Mouse (Mus musculus): ENCODE measurements around the gene 4930595D18Rik. TPM values are rescaled to one million over a fixed set of nuclear protein-coding genes. Genes with fewer than 3 reads are reported as not detected.

The 4930595D18Rik gene
- polyA plus RNA-seq, 1 experiment from 2014 or later = not detected

DNA sequence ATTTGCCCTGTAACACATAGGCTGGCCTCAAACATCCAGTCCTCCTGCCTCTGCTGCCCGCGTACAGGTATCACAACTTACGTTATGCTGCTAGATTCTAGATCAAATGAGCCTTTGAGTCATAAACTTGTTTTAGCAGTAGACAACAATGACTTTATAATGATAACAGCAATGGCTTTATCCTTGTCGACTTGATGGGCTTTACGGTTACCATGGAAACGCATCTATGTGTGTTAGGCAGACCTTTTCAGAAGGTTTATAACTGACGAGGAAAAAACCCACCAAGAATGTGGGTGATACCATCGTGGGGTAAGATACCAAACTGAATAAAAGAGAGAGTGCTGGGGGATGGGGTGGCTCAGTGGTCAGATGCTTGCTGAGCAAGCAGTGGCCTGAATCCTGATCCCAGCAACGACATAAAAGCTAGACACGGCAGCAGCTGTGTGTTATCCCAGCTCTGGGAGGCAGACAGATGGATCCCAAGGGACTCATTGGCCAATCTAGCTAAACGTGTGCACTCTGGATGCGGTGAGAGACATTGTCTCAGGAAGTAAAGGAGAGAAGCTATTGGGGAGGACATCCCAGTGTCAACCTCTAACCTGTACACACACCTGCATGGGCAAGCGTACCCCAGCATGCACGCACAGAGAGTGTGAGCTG is 59.6 kb downstream of the 4930595D18Rik start:
- no peak overlapping the region for H3K4me3 ChIP-seq (ENCODE audit: low read depth, low read length)
- H3K9me3 ChIP-seq (replicated peaks; ENCODE audit: control insufficient read depth, low read length) = no peaks in the 10 kb centered on the region
- no peaks in the 10 kb centered on the region for H3K36me3 ChIP-seq (replicated peaks; ENCODE audit: control insufficient read depth, insufficient read depth, low read depth, low read length)
- DNase-seq (ENCODE audit: low spot score) (no peak), ATAC-seq (replicated peaks; ENCODE audit: insufficient number of reproducible peaks, low FRiP score, low TSS enrichment, low read depth) (no peak)
- H3K4me2 ChIP-seq (ENCODE audit: low read depth, low read length) = no peak overlapping the region
- no peak overlapping the region for H3K27ac ChIP-seq (replicated peaks; ENCODE audit: low read depth, low read length)
- no peaks in the 10 kb centered on the region for H3K27me3 ChIP-seq (ENCODE audit: control insufficient read depth, insufficient read depth, low read length)
- 79% methylated on average over 14 of the region's 14 CpGs for WGBS
- no peaks in the 10 kb centered on the region for H3K4me1 ChIP-seq (ENCODE audit: control insufficient read depth, insufficient read depth, low read length)
- no peak overlapping the region for H3K9ac ChIP-seq (replicated peaks; ENCODE audit: low read length)

DNA sequence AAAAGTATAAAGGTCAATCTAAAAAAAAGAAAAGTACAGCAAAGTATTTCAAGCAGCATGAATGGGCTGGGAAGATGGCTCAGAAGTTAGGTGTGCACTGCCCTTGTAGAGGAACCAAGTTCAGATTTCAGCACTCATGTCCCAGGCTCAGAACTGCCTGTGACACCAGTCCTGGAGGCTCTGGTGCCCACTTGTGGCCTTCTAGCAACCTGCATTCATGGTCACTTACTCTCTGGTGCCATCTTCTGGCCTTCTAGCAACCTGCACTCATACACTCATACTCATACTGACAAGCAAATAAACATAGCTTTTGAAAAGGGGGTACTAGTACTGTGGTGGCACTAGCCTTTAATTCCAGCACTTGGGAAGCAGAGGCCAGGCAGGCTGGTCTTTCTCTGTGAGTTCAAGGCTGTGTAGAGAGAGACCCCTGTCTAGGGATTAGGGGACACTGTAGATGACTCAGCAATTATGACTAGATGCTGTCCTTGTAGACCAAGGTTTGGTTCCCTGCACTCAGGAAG is 61.9 kb downstream of the 4930595D18Rik start:
- DNase-seq (ENCODE audit: low spot score) = no peak

DNA sequence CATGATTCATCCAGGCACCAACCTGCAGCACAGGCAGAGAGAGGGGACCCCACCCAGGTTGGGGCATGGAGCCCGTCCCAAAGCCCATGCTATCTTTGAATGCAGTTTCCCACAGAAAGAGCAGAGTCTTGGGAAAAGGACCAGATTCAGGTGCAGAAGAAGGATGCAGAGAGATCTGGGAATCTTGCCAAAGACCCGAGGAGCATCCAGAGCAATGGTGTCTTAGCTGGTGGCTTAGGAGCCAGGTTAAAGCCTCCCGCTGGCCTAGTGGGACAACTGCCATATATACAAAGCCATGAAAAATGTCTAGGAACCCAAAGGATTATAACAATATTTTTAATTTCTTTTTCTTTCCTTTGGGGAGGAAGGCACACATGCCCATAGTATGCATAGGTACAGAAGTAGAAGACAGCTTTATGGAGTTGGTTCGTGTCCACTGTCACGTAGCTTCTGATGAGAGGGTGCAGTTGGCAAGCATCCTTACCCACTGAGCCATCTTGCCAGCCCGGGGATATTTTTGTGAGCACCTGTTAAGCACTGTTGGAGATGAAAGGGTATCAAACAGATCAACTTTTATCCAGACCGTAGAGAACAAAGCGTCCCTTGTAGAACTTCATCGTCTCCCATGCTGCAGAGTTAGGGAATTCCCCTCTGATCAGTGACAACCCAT is 63.2 kb downstream of the 4930595D18Rik start:
- WGBS = 91% methylated on average over 9 of the region's 9 CpGs
- Histone ChIP-seq H3K9ac (replicated peaks; ENCODE audit: low read length) (no peak overlapping the region), H3K27ac (replicated peaks; ENCODE audit: low read depth, low read length) (no peak overlapping the region), H3K36me3 (replicated peaks; ENCODE audit: control insufficient read depth, insufficient read depth, low read depth, low read length) (no peaks in the 10 kb centered on the region; the same call in 1 of the 2 replicates), H3K9me3 (replicated peaks; ENCODE audit: control insufficient read depth, low read length) (no peaks in the 10 kb centered on the region), H3K4me1 (ENCODE audit: control insufficient read depth, insufficient read depth, low read length) (no peaks in the 10 kb centered on the region), H3K4me3 (ENCODE audit: low read depth, low read length) (no peak overlapping the region), H3K4me2 (ENCODE audit: low read depth, low read length) (no peak overlapping the region), H3K27me3 (ENCODE audit: control insufficient read depth, insufficient read depth, low read length) (no peaks in the 10 kb centered on the region)
- no peak for ATAC-seq (replicated peaks; ENCODE audit: insufficient number of reproducible peaks, low FRiP score, low TSS enrichment, low read depth)
- no peak for DNase-seq (ENCODE audit: low spot score)

More for the DNA sequence above, 61.9 kb downstream of the 4930595D18Rik start:
- no peak overlapping the region for H3K9ac ChIP-seq (replicated peaks; ENCODE audit: low read length)
- ATAC-seq (replicated peaks; ENCODE audit: insufficient number of reproducible peaks, low FRiP score, low TSS enrichment, low read depth) = no peak
- no peaks in the 10 kb centered on the region for H3K9me3 ChIP-seq (replicated peaks; ENCODE audit: control insufficient read depth, low read length)
- no peak overlapping the region for H3K4me2 ChIP-seq (ENCODE audit: low read depth, low read length)
- no peaks in the 10 kb centered on the region; the same call in 1 of the 2 replicates for H3K36me3 ChIP-seq (replicated peaks; ENCODE audit: control insufficient read depth, insufficient read depth, low read depth, low read length)
- no peak overlapping the region for H3K27ac ChIP-seq (replicated peaks; ENCODE audit: low read depth, low read length)
- H3K4me3 ChIP-seq (ENCODE audit: low read depth, low read length) = no peak overlapping the region
- H3K4me1 ChIP-seq (ENCODE audit: control insufficient read depth, insufficient read depth, low read length) = no peaks in the 10 kb centered on the region
- H3K27me3 ChIP-seq (ENCODE audit: control insufficient read depth, insufficient read depth, low read length) = no peaks in the 10 kb centered on the region

DNA sequence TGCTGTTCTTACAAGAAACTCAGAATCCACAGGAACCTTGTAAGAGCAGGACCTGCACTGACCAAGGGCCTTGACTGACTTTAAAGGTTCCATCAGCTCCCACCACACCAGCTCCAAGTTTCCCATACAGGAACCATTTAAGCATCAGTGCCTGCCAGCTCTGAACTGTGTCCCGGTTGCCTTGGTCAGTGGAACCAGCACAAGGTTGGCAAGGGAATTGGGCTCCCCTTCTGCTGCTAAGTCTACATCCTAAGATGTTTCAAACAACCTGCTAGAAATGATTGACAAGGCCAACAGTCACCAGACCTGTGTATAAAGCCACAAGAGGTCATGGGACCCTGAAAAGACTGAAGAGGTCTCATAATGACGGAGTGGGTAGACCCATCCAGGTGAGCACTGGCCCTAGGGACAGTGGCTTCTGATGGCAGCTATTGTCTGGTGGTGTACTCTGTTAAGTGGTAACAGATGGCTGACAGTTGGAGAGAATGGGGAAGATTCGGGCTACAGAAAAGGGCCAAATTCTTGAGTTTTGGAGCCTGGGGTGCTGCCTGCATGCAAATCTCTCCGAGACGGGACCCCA is 64.7 kb downstream of the 4930595D18Rik start:
- no peak for DNase-seq (ENCODE audit: low spot score)
- H3K27me3 ChIP-seq (ENCODE audit: control insufficient read depth, insufficient read depth, low read length) = no peaks in the 10 kb centered on the region
- no peak overlapping the region for H3K4me2 ChIP-seq (ENCODE audit: low read depth, low read length)
- 89% methylated on average over 5 of the region's 5 CpGs for WGBS
- H3K36me3 ChIP-seq (replicated peaks; ENCODE audit: control insufficient read depth, insufficient read depth, low read depth, low read length) = no peaks in the 10 kb centered on the region; the same call in 1 of the 2 replicates
- no peak overlapping the region for H3K27ac ChIP-seq (replicated peaks; ENCODE audit: low read depth, low read length)
- no peak overlapping the region for H3K4me3 ChIP-seq (ENCODE audit: low read depth, low read length)
- H3K9me3 ChIP-seq (replicated peaks; ENCODE audit: control insufficient read depth, low read length) = no peaks in the 10 kb centered on the region
- no peak for ATAC-seq (replicated peaks; ENCODE audit: insufficient number of reproducible peaks, low FRiP score, low TSS enrichment, low read depth)
- H3K4me1 ChIP-seq (ENCODE audit: control insufficient read depth, insufficient read depth, low read length) = no peaks in the 10 kb centered on the region
- no peak overlapping the region for H3K9ac ChIP-seq (replicated peaks; ENCODE audit: low read length)

DNA sequence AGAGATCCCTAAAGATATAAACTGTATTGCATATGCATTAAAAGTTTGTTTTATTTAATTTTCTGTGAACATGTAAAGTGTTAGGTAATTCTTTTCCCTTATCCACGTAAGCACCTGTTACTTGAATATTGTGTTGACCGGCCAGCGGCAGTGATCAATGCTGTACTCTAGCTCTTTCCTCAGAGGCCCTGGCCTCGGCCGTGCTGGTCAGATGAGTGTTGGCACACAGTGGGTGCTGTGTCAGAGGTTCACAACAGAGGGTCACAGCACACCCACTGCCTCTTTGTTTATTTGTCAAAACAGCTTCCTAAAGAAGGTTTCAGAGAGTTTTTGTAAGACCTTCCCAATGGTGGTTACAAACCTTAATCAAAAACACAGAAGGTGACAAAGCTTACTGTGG is 69.7 kb downstream of the 4930595D18Rik start:
- Histone ChIP-seq H3K9ac (replicated peaks; ENCODE audit: low read length) (no peak overlapping the region), H3K27me3 (ENCODE audit: control insufficient read depth, insufficient read depth, low read length) (no peaks in the 10 kb centered on the region), H3K4me2 (ENCODE audit: low read depth, low read length) (no peak overlapping the region), H3K9me3 (replicated peaks; ENCODE audit: control insufficient read depth, low read length) (no peaks in the 10 kb centered on the region), H3K36me3 (replicated peaks; ENCODE audit: control insufficient read depth, insufficient read depth, low read depth, low read length) (peaks cover 9% of the 10 kb centered on the region), H3K4me3 (ENCODE audit: low read depth, low read length) (no peak overlapping the region), H3K27ac (replicated peaks; ENCODE audit: low read depth, low read length) (no peak overlapping the region), H3K4me1 (ENCODE audit: control insufficient read depth, insufficient read depth, low read length) (no peaks in the 10 kb centered on the region)
- no peak for DNase-seq (ENCODE audit: low spot score)
- 95% methylated on average over 5 of the region's 5 CpGs for WGBS
- no peak for ATAC-seq (replicated peaks; ENCODE audit: insufficient number of reproducible peaks, low FRiP score, low TSS enrichment, low read depth)

DNA sequence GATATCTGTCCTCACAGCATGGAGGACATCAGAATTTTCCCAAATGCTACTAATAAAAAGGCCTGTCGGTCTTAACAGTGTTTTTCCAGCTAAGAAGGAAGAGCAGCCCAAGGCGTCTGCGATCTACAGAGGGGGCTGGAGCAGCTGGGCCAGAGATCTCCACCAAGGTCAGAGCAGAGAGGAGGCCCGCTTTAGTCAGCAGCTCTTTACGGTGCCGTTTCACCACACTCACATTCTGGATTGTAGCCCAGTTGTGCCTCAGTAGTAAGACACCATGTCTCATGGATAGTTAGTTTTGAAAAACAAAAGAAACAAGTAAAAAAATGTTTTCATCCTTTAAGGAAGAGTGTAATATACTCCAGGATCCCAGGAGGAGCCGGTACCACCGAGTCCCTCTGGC is 73.1 kb downstream of the 4930595D18Rik start:
- 95% methylated on average over 8 of the region's 8 CpGs for WGBS
- peaks cover 9% of the 10 kb centered on the region for H3K36me3 ChIP-seq (replicated peaks; ENCODE audit: control insufficient read depth, insufficient read depth, low read depth, low read length)

More for the DNA sequence above, 73.1 kb downstream of the 4930595D18Rik start:
- Histone ChIP-seq H3K9ac (replicated peaks; ENCODE audit: low read length) (no peak overlapping the region), H3K4me1 (ENCODE audit: control insufficient read depth, insufficient read depth, low read length) (no peaks in the 10 kb centered on the region), H3K4me3 (ENCODE audit: low read depth, low read length) (no peak overlapping the region), H3K27me3 (ENCODE audit: control insufficient read depth, insufficient read depth, low read length) (no peaks in the 10 kb centered on the region), H3K9me3 (replicated peaks; ENCODE audit: control insufficient read depth, low read length) (no peaks in the 10 kb centered on the region), H3K4me2 (ENCODE audit: low read depth, low read length) (no peak overlapping the region), H3K27ac (replicated peaks; ENCODE audit: low read depth, low read length) (no peak overlapping the region)
- ATAC-seq (replicated peaks; ENCODE audit: insufficient number of reproducible peaks, low FRiP score, low TSS enrichment, low read depth) (no peak), DNase-seq (ENCODE audit: low spot score) (no peak)

Other genes with a start within 250 kb of the 4930595D18Rik start
- 9.5 and 11.5 TPM in 2 replicates for gene Ankrd9, start 205.5 kb downstream of the 4930595D18Rik start, polyA plus RNA-seq (2014; fragmentation: Nextera tagmentation; extraction: Ambion mirVana)
- gene Rcor1, start 145.1 kb downstream of the 4930595D18Rik start, polyA plus RNA-seq (2014; fragmentation: Nextera tagmentation; extraction: Ambion mirVana) = 13.6 and 16.9 TPM in 2 replicates
- 8.3 and 10.2 TPM in 2 replicates for gene Traf3, start 18.1 kb downstream of the 4930595D18Rik start, polyA plus RNA-seq (2014; fragmentation: Nextera tagmentation; extraction: Ambion mirVana)
- 0.28 TPM in 1 of 2 replicates, not detected in the other for gene Amn, start 86.6 kb upstream of the 4930595D18Rik start, polyA plus RNA-seq (2014; fragmentation: Nextera tagmentation; extraction: Ambion mirVana)
- 19.9 and 24.5 TPM in 2 replicates for gene Cdc42bpb, start 193.2 kb upstream of the 4930595D18Rik start, polyA plus RNA-seq (2014; fragmentation: Nextera tagmentation; extraction: Ambion mirVana)
- 0.45 TPM in 1 of 2 replicates, not detected in the other for gene Lbhd2, start 222.3 kb upstream of the 4930595D18Rik start, polyA plus RNA-seq (2014; fragmentation: Nextera tagmentation; extraction: Ambion mirVana)
- 6.3 and 7.3 TPM in 2 replicates for gene Exoc3l4, start 232.5 kb upstream of the 4930595D18Rik start, polyA plus RNA-seq (2014; fragmentation: Nextera tagmentation; extraction: Ambion mirVana)

Measured in embryonic facial prominence, embryonic 11.5 days (tissue).